Mouse (Mus musculus) CD4-positive, CD25-positive, alpha-beta regulatory T cell, adult 4 months (primary cell): Measurements from ENCODE around the gene Bco1. TPM values are rescaled to one million over a fixed set of nuclear protein-coding genes. Genes with fewer than 3 reads are reported as not detected.

Experiments used
- polyA plus RNA-seq, 2 experiments: library from polyadenylated mRNA; unstranded; fragments of 100-300 nt; shearing (Covaris generic); gene quantifications; one replicate each; pipeline ENCODE4 v1.2.1; 2017

Bco1 gene
- polyA plus RNA-seq, 2 experiments from 2014 or later, result not detected

Other genes with a start within 250 kb of the Bco1 start
- 10 to 100 TPM; 36.3 to 38.5 TPM for gene Cmc2, start 174.4 kb upstream of the Bco1 start, polyA plus RNA-seq
- gene Cenpn, start 174.1 kb upstream of the Bco1 start, polyA plus RNA-seq, result 1 to 10 TPM; 2.9 to 8.8 TPM
- gene Atmin, start 152.5 kb upstream of the Bco1 start, polyA plus RNA-seq, result 1 to 10 TPM; 6.4 TPM
- gene 1700030J22Rik, start 116.9 kb upstream of the Bco1 start, polyA plus RNA-seq, result not detected
- gene Gcsh, start 102.3 kb upstream of the Bco1 start, polyA plus RNA-seq, result 10 to 100 TPM; 23.1 to 28.6 TPM
- gene Pkd1l2, start 13.4 kb upstream of the Bco1 start, polyA plus RNA-seq, result not detected
- 1 to 10 TPM; 2.0 to 2.1 TPM for gene Gan, start 62.3 kb downstream of the Bco1 start, polyA plus RNA-seq
- gene Cmip, start 161.2 kb downstream of the Bco1 start, polyA plus RNA-seq, result 10 to 100 TPM; 28.6 to 31.0 TPM